Mouse (Mus musculus) CH12.LX (cell line): ENCODE measurements around the gene Myh9. TPM values are rescaled to one million over a fixed set of nuclear protein-coding genes. Genes with fewer than 3 reads are reported as not detected.

Experiments
- DNase-seq: peaks from one replicate; pipeline ENCODE4 v3.0.0-alpha.2; 2013; ENCODE audit errors: extremely low read depth
- H3K27ac ChIP-seq: 2 replicates; pipeline ENCODE4 v1.5.1; 2012; ENCODE audit warnings: low read depth, mild to moderate bottlenecking, control low read depth, moderate library complexity; ENCODE audit not compliant: insufficient read depth
- H3K27me3 ChIP-seq: replicated peaks from 2 replicates; pipeline ENCODE3; 2012; ENCODE audit warnings: inconsistent platforms
- H3K36me3 ChIP-seq, 2 experiments: replicated peaks in 1 of 2; 2 replicates each; pipeline versions ENCODE3 to v1.6.1; 2012; ENCODE audit warnings: inconsistent platforms in 1 of 2, low read length in 1 of 2, mild to moderate bottlenecking in 1 of 2, mixed read lengths in 1 of 2, moderate library complexity in 1 of 2; ENCODE audit not compliant: control insufficient read depth in 1 of 2, insufficient read depth in 1 of 2
- H3K4me1 ChIP-seq, 2 experiments: 2 replicates each; pipeline ENCODE4 v1.6.1; 2012; ENCODE audit warnings: inconsistent platforms in 1 of 2, moderate library complexity in 1 of 2; ENCODE audit not compliant: insufficient read depth in 2 of 2, control insufficient read depth in 1 of 2
- H3K4me2 ChIP-seq: 2 replicates; pipeline ENCODE4 v1.6.1; 2012; ENCODE audit warnings: low read depth, mild to moderate bottlenecking, control low read depth; ENCODE audit not compliant: poor library complexity, insufficient read depth, severe bottlenecking
- H3K4me3 ChIP-seq, 3 experiments: fragments of 150-350 bp in 1 of 3; sonication (generic) in 1 of 3; replicated peaks in 1 of 3; 2 replicates each; pipeline versions ENCODE3 to v1.5.1; 2011 to 2012; ENCODE audit warnings: low read depth in 2 of 3, low read length in 2 of 3, mild to moderate bottlenecking in 2 of 3, moderate library complexity in 2 of 3, control low read depth in 1 of 3, improper control_type of control experiment in 1 of 3, inconsistent platforms in 1 of 3, mixed read lengths in 1 of 3; ENCODE audit not compliant: poor library complexity in 1 of 3
- H3K79me2 ChIP-seq: replicated peaks from 2 replicates; pipeline ENCODE4 v1.6.1; 2012; ENCODE audit warnings: mild to moderate bottlenecking, moderate library complexity; ENCODE audit not compliant: control insufficient read depth, poor library complexity, insufficient read depth, severe bottlenecking; ENCODE audit errors: extremely low read depth
- H3K9ac ChIP-seq: 2 replicates; pipeline ENCODE4 v1.6.1; 2012; ENCODE audit warnings: low read depth, mild to moderate bottlenecking, control low read depth, moderate library complexity; ENCODE audit not compliant: insufficient read depth
- H3K9me3 ChIP-seq: replicated peaks from 2 replicates; pipeline ENCODE3; 2012; ENCODE audit warnings: low read length, inconsistent platforms, mixed read lengths
- BHLHE40 ChIP-seq: IDR thresholded peaks from 2 replicates; pipeline ENCODE4 v1.6.1; 2011; ENCODE audit warnings: mild to moderate bottlenecking, low read depth, low read length, improper control_type of control experiment
- CHD2 ChIP-seq: IDR thresholded peaks from 2 replicates; pipeline ENCODE4 v1.6.1; 2011; ENCODE audit warnings: low read length, improper control_type of control experiment
- ELF1 ChIP-seq: IDR thresholded peaks from 2 replicates; pipeline ENCODE4 v1.6.1; 2014; ENCODE audit warnings: low read depth, mild to moderate bottlenecking, inconsistent platforms, low read length, improper control_type of control experiment
- IRF4 ChIP-seq: IDR thresholded peaks from 2 replicates; pipeline ENCODE4 v1.6.1; 2014; ENCODE audit warnings: low read depth, mild to moderate bottlenecking, inconsistent platforms, low read length, improper control_type of control experiment
- KAT2A ChIP-seq: IDR thresholded peaks from 2 replicates; pipeline ENCODE4 v1.6.1; 2012; ENCODE audit warnings: low read length, improper control_type of control experiment, inconsistent platforms; ENCODE audit not compliant: insufficient replicate concordance
- MAFK ChIP-seq: IDR thresholded peaks from 2 replicates; pipeline ENCODE4 v1.6.1; 2011; ENCODE audit warnings: low read length, improper control_type of control experiment; ENCODE audit not compliant: insufficient replicate concordance
- MAZ ChIP-seq: IDR thresholded peaks from 2 replicates; pipeline ENCODE4 v1.6.1; 2012; ENCODE audit warnings: low read depth, mild to moderate bottlenecking, inconsistent platforms, low read length, improper control_type of control experiment, moderate library complexity
- MEF2A ChIP-seq: IDR thresholded peaks from 2 replicates; pipeline ENCODE4 v1.6.1; 2014; ENCODE audit warnings: low read depth, mild to moderate bottlenecking, inconsistent platforms, low read length, improper control_type of control experiment, borderline replicate concordance
- MXI1 ChIP-seq: IDR thresholded peaks from 2 replicates; pipeline ENCODE4 v1.6.1; 2011; ENCODE audit warnings: mild to moderate bottlenecking, low read depth, low read length, improper control_type of control experiment
- PAX5 ChIP-seq: IDR thresholded peaks from 2 replicates; pipeline ENCODE4 v1.6.1; 2012; ENCODE audit warnings: low read length, inconsistent platforms, mixed read lengths
- POLR2A ChIP-seq: IDR thresholded peaks from 2 replicates; pipeline ENCODE4 v1.6.1; 2011; ENCODE audit warnings: low read depth, mild to moderate bottlenecking, improper control_type of control experiment, low read length
- SIN3A ChIP-seq: IDR thresholded peaks from 2 replicates; pipeline ENCODE4 v1.6.1; 2012; ENCODE audit warnings: low read length, improper control_type of control experiment, inconsistent platforms
- SMC3 ChIP-seq: IDR thresholded peaks from 2 replicates; pipeline ENCODE4 v1.6.1; 2011; ENCODE audit warnings: low read depth, low read length, improper control_type of control experiment
- USF2 ChIP-seq: conservative IDR thresholded peaks from 2 replicates; pipeline ENCODE4 v1.6.1; 2011; ENCODE audit warnings: low read depth, low read length, improper control_type of control experiment
- ZKSCAN1 ChIP-seq: IDR thresholded peaks from 2 replicates; pipeline ENCODE4 v1.6.1; 2012; ENCODE audit warnings: low read depth, inconsistent platforms, low read length, improper control_type of control experiment, borderline replicate concordance
- ZNF384 ChIP-seq: IDR thresholded peaks from 2 replicates; pipeline ENCODE4 v1.6.1; 2012; ENCODE audit warnings: low read depth, low read length, improper control_type of control experiment, inconsistent platforms
- dilution Hi-C: fragments of 300-500 bp; cut with MboI; formaldehyde crosslinking; loops from 2 replicates; pipeline ENCODE4 v1.14.3; 2020; ENCODE audit warnings: low sequenced_read_pairs; ENCODE audit not compliant: extremely low pct_unique_long_range_greater_than_20kb, extremely low pct_ligation_motif_present
- in situ Hi-C: fragments of 300-500 bp; cut with MboI; formaldehyde crosslinking; loops from 3 replicates; pipeline ENCODE4 v1.14.3; 2019; ENCODE audit warnings: low sequenced_read_pairs, low pct_ligation_motif_present, low pct_unique_long_range_greater_than_20kb, mixed read lengths
- polyA plus RNA-seq: library from polyadenylated mRNA; unstranded; fragments of >175 nt; gene quantifications from 2 replicates; pipeline ENCODE4 v1.2.1, GENCODE M21; 2012; ENCODE audit warnings: low read depth; ENCODE audit not compliant: insufficient read length
- total RNA-seq, 2 experiments: library from RNA; depleted of rRNA; stranded (reverse); fragments of 300-350 nt in 1 of 2; fragments of >200 nt in 1 of 2; gene quantifications; 2 replicates each; pipeline ENCODE4 v1.2.3; 2012 to 2014

The Myh9 gene
- total and polyA plus RNA-seq, 3 experiments: 43.8 to 165 (median 146) TPM

- H3K27ac ChIP-seq: no peak overlapping the region
- H3K4me3 ChIP-seq: no peak overlapping the region
- H3K4me2 ChIP-seq: no peak overlapping the region
- no peaks in the 10 kb centered on the region for H3K36me3 ChIP-seq
- dilution Hi-C loops: no loop called here
- H3K9me3 ChIP-seq: no peaks in the 10 kb centered on the region
- in situ Hi-C loops: no loop called here
- peaks cover 2% of the 10 kb centered on the region for H3K27me3 ChIP-seq
- no peaks in the 10 kb centered on the region for H3K79me2 ChIP-seq
- no peak for TF ChIP-seq USF2
- no peak for TF ChIP-seq MXI1
- TF ChIP-seq KAT2A: no peak
- TF ChIP-seq BHLHE40: no peak
- TF ChIP-seq MAFK: no peak
- no peak for TF ChIP-seq IRF4
- TF ChIP-seq ELF1: no peak
- TF ChIP-seq SMC3: no peak
- TF ChIP-seq CHD2: no peak
- no peak for TF ChIP-seq POLR2A
- TF ChIP-seq, all 38 proteins: peak for 0
- no peak overlapping the region for H3K9ac ChIP-seq
- DNase-seq: no peak
- H3K4me1 ChIP-seq: peaks cover 3 to 21% of the 10 kb centered on the region in 2 experiments; a peak in 3 of 4 replicates
Observed at GRCm38 (mm10) chr15:77880738-77881137, 38.8 kb upstream of the Myh9 start.

- Histone ChIP-seq H3K36me3 (no peaks in the 10 kb centered on the region), H3K79me2 (no peaks in the 10 kb centered on the region), H3K4me1 (peaks cover 3 to 21% of the 10 kb centered on the region in 2 experiments; a peak in 3 of 4 replicates), H3K9ac (no peak overlapping the region), H3K27ac (no peak overlapping the region), H3K27me3 (peaks cover 2% of the 10 kb centered on the region), H3K4me2 (no peak overlapping the region), H3K4me3 (no peak overlapping the region), H3K9me3 (no peaks in the 10 kb centered on the region)
- no peak for DNase-seq
- dilution Hi-C loops (no loop called here), in situ Hi-C loops (no loop called here)
- TF ChIP-seq MXI1 (no peak), SIN3A (no peak), PAX5 (no peak), MEF2A (no peak), ZNF384 (no peak), MAFK (no peak), ZKSCAN1 (no peak), MAZ (no peak)
Observed at GRCm38 (mm10) chr15:77879756-77880155, 37.8 kb upstream of the Myh9 start.
